Mouse (Mus musculus) duodenum, adult 2 months (tissue): ENCODE data around the gene Fgf2. TPM values are rescaled to one million over a fixed set of nuclear protein-coding genes. Genes with fewer than 3 reads are reported as not detected.

Experiments used
- polyA plus RNA-seq: library from polyadenylated mRNA; depleted of rRNA; stranded (reverse); fragments of >200 nt; gene quantifications from 2 replicates; pipeline ENCODE4 v1.2.3, GENCODE M21; 2012; ENCODE audit warnings: low replicate concordance; rRNA removed

Fgf2 gene
- 0.26 and 0.56 TPM in 2 replicates for polyA plus RNA-seq

DNA sequence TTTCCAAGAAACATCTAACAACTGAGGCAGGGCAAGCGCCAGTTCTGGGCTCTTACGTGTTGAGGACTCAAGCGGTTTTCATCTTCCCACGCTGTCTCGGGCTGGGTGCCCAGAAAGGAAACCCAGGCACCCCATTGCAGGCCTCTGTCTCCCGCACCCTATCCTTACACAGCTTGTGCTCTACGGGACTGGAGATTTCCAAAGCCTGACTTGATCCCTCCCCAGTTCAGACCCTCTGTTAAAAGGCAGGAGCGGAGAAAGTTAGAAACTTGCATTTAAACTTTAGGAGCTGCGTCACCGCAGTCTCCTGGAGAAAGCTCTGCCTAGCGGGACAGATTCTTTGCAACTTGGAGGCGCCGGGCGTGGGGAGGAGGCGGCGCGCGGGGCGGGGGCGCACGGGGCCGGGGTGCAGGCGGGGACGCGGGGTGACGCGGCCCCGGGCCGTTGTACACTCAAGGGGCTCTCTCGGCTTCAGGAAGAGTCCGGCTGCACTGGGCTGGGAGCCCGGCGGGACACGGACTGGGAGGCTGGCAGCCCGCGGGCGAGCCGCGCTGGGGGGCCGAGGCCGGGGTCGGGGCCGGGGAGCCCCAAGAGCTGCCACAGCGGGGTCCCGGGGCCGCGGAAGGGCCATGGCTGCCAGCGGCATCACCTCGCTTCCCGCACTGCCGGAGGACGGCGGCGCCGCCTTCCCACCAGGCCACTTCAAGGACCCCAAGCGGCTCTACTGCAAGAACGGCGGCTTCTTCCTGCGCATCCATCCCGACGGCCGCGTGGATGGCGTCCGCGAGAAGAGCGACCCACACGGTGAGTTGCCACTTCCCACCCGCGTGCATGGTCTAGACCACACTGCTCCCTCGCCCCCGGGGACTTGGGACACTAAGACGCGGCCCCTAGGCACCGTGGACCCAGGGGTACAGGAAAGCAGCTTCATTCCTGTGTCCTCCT lies at the start of gene Fgf2:
TSS of gene Fgf2 (plus strand) at position 126 of the 945 bp plus-strand sequence.

GRCm38 (mm10) chr3:37312370-37312941 lies 35.7 kb upstream of the Fgf2 start, which contains the start of the genes Bbs12 and Cetn4:
Bbs12 (plus strand) TSS chr3:37312554.
Cetn4 (minus strand) TSS chr3:37312708.

DNA sequence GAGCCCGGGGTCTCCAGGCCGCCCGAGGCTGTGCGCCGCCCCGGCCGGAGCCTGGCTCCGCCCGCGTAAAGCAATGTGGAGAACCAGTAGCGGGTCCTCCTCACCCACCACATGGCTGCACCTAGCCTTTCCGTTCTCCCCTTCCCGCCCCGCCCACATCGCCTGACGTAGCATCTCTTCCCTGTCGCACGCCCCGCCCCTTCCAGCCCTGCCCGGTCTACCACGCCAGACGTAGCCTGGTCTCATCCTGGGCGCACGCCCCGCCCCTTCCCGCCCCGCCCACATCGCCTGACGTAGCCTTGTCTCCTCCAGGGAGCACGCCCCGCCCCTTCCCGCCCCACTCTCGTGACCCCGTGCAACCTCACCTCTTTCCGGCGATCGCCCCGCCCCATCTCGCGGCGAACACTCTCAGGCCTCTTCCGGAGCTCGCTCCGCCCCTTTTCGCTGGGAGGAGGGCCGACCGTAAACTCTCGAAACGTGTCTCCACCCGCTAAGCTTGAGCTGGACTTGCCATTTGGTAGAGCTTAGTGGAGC lies 71.4 kb downstream of the Fgf2 start, which contains the start of gene Spata5:
TSS of gene Spata5 (plus strand) at position 439 of the 534 bp plus-strand sequence.

GRCm38 (mm10) chr3:37420072-37420471 lies 71.9 kb downstream of the Fgf2 start, which contains the start of gene Nudt6:
Nudt6 (minus strand) TSS chr3:37420211.

Other genes starting within 250 kb of the Fgf2 start
- gene Il2, start 222.4 kb upstream of the Fgf2 start, polyA plus RNA-seq, result 0.08 TPM in 1 of 2 replicates, not detected in the other
- not detected in 2 replicates for gene Il21, start 115.7 kb upstream of the Fgf2 start, polyA plus RNA-seq
- gene Bbs12, start 35.8 kb upstream of the Fgf2 start, polyA plus RNA-seq, result 0.08 and 0.11 TPM in 2 replicates
- gene Cetn4, start 35.6 kb upstream of the Fgf2 start, polyA plus RNA-seq, result not detected in 2 replicates
- 0.25 and 0.33 TPM in 2 replicates for gene Spata5, start 71.5 kb downstream of the Fgf2 start, polyA plus RNA-seq
- gene Nudt6, start 71.9 kb downstream of the Fgf2 start, polyA plus RNA-seq, result 20.9 and 22.0 TPM in 2 replicates